Mouse (Mus musculus): ENCODE data around the gene Ncoa5.

Ncoa5 gene

DNA sequence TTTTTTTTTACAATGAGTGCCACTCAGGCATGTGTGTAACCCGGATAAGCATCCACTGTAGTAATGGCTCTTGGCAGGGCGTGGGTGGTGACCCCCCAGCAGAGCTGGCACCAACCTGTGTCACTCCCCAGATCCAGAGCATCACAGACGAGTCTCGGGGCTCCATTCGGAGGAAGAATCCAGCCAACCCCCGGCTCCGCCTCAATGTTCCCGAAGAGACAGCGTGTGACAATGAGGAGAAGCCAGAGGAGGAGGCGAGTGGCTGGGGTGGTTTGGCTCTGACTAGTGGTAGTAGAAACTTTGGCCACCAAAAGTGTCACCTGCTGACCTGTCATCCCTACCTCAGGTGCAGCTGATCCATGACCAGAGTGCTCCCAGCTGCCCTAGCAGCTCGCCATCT, 38.7 kb downstream of the Ncoa5 start:
- DNase-seq (ENCODE audit: low read depth, low spot score): no peak

- no peak for DNase-seq (ENCODE audit: low read depth, low spot score)
Observed at GRCm38 (mm10) chr2:164994659-164995428, 39.8 kb downstream of the Ncoa5 start.

DNA sequence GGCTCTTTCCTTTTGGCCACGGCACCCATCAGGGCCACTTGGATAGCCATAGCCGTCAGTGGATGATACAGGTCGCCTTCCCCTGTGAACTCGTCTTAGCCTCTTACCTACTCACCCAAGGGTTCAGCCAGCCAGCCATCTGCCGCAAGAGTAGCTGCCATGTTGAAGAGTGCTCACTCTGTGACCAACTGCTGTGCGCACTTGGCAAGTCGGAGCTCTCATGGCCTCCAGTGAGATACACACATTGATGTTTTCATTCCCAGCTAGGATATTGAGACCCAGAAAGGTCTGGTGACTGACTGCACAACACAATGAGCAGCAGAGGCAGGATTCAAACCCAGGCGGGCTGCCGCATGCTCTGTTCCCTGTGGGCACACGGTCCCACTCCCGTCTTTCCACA, 40.5 kb downstream of the Ncoa5 start:
- DNase-seq (ENCODE audit: low read depth, low spot score): no peak

DNA sequence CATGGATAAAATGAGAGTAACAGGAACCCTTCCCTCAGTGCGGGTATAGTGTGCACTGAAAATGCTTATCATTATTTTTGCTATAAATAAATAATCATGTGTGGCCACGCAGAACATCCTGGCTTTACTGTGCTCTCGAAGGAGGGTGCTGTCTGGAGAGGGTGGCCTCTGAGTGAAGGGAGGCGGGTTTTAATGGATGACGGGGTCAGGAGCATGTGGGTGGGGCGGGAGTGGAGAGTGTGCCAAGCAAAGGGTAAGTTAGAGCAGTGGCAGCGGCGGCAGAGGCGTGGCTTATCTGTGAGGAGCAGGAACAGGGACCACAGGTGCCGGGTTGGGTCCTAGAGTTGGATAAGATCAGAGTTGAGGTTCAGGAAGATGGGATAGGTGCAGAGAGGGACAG, 42.9 kb downstream of the Ncoa5 start:
- DNase-seq (ENCODE audit: low read depth, low spot score): no peak

GRCm38 (mm10) chr2:164991111-164991510, 43.6 kb downstream of the Ncoa5 start:
- DNase-seq (ENCODE audit: low read depth, low spot score): no peak

- DNase-seq (ENCODE audit: low read depth, low spot score): no peak
Observed at GRCm38 (mm10) chr2:164988777-164989176, 45.9 kb downstream of the Ncoa5 start.

- no peak for DNase-seq (ENCODE audit: low read depth, low spot score)
Observed at GRCm38 (mm10) chr2:164986371-164987027, 48.2 kb downstream of the Ncoa5 start.

- no peak for DNase-seq (ENCODE audit: low read depth, low spot score)
Observed at GRCm38 (mm10) chr2:164985962-164986361, 48.7 kb downstream of the Ncoa5 start.

GRCm38 (mm10) chr2:164979749-164980148, 54.9 kb downstream of the Ncoa5 start:
- peak; percentile 55 for DNase-seq (ENCODE audit: low read depth, low spot score)

- no peak for DNase-seq (ENCODE audit: low read depth, low spot score)
Observed at GRCm38 (mm10) chr2:164975611-164976010, 59.1 kb downstream of the Ncoa5 start.

- DNase-seq (ENCODE audit: low read depth, low spot score): no peak
Observed at GRCm38 (mm10) chr2:164972646-164973045, 62.0 kb downstream of the Ncoa5 start.

GRCm38 (mm10) chr2:164970631-164971196, 64.0 kb downstream of the Ncoa5 start:
- no peak for DNase-seq (ENCODE audit: low read depth, low spot score)

- DNase-seq (ENCODE audit: low read depth, low spot score): no peak
Observed at GRCm38 (mm10) chr2:164969348-164969781, 65.3 kb downstream of the Ncoa5 start.

DNA sequence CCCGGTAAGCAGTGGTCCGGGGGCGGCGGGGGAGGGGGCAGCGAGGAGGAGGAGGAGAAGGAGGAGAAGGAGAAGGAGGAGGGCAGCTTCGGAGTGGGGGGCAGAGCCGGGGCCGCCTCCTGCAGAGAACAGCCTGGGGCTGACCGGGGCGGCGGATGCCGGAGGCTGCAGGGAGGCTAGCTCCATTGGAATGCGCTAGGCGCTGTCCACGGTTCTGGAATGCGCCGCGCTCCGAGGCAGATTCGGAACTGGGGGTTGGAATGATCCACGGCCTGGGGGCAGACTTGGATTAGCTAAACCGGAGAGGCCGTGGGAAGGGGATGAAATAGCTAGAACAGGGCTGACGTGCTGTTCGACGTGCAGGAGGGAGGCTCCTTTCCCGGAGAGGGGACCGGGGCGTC, 66.2 kb downstream of the Ncoa5 start:
- no peak for DNase-seq (ENCODE audit: low read depth, low spot score)

DNA sequence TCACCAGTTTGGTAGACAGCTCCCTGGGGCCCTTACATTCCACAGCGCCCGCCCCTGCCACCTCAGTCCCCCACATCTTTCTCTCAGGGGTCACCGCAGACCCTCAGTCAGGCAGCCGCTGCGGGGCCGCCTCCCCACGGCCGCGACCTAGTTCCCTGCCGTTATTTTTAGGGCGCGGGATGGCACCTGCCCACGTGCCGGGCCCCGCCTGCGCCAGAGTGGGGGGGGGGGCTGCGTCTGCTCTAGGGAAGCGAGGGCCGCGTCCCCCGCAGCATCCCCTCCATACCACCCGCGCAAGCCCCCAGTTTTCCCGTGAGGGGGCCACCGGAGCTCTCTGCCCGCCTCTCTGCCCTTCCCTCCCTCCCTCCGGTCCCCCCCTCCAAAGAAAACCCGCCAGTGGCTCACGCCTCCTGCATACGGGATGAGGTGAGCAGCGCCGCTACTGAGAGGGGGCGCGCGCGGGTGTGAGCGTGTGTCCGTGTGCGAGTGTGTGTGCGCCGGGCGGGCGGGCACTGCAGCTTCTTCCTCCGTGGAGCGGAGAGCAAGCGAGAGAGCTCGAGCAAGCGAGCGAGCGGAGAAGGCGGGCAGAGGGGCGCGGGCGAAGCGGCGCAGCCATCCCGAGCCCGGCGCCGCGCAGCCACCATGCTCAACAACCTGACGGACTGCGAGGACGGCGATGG, 66.8 kb downstream of the Ncoa5 start:
- DNase-seq (ENCODE audit: low read depth, low spot score): no peak

DNA sequence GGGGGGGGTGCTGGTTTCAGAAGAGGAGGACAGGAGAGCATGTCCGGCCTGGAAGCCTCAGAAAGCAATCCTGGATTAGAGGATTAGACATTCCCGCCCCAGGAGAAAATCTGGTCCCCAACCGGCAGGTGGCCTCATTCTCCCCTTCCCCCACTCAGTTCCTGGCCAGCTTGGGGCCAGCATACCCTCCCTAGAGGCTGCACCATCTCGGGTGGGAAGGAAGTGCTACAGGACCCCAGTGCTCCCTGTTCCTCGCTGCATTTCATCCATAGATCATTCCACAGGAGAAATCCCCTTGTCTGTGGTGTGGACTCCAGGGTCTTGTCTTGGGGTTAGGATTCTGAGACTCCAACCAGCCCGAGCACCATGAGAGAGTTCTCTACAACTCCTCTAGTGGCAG, 67.5 kb downstream of the Ncoa5 start:
- DNase-seq (ENCODE audit: low read depth, low spot score): no peak

DNA sequence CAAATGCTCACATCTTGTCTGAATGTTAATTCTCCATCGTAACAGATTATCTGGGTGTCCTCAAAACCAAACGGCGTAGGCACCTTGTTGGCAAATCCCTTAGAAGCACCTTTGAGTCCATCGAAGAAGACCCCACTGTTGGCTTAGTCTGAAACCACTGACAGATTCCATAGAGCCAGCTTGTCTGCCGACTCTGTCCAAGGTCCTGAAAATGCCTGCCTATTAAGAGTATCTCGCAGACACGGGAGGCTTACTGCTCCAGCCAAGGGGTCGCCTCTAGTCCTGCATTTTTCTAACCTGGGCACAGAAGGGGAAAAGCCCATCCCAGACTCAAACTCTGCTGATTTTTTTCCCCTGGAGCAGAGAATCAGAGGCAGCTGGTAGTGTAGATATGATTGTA, 68.3 kb downstream of the Ncoa5 start:
- peak; percentile 39 for DNase-seq (ENCODE audit: low read depth, low spot score)

GRCm38 (mm10) chr2:164964981-164965380, 69.7 kb downstream of the Ncoa5 start:
- DNase-seq (ENCODE audit: low read depth, low spot score): no peak

- DNase-seq (ENCODE audit: low read depth, low spot score): no peak
Observed at GRCm38 (mm10) chr2:164964242-164964894, 70.3 kb downstream of the Ncoa5 start.

GRCm38 (mm10) chr2:164962183-164962580, 72.5 kb downstream of the Ncoa5 start:
- DNase-seq (ENCODE audit: low read depth, low spot score): no peak

DNA sequence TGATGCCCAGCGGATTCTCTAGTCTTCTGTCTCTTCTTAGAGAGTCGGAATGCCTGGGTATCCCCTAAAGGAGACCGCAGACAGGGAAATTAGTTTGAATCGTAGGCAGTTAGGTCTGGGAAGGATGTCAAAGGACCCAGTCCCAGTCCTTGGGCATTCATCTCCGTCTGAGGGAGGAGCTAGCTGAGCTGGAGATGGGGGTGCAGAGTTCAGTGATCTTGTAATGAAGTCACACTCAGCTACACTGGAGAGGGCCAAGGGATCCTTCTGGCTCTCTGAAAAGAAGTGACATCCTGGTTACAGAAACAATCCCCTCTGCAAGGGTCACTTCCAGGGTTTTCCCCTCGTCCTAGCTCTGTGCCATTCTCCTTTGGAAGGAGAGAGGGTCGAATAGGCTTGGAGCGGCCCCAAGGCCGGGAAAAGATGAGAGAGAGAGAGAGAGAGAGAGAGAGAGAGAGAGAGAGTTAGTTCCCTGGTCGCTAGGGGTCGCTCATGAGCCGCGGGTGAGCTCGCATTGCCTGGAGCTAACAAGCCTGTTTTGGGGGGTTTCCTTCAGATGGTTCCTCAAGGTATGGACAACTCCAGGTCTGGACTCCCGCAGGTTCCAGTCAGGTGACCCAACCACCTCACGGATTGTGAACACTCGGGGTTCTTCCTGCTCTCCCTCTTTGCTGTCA, 73.0 kb downstream of the Ncoa5 start:
- DNase-seq (ENCODE audit: low read depth, low spot score): peak; percentile 83

Data from A20 (cell line).